Mouse (Mus musculus): Measurements from ENCODE around the gene Gmppb. TPM values are rescaled to one million over a fixed set of nuclear protein-coding genes. Genes with fewer than 3 reads are reported as not detected.

The Gmppb gene
- total RNA-seq, 2 experiments from 2014 or later: 5.9 to 6.4 TPM

GRCm38 (mm10) chr9:108049561-108050251 is 664 bp downstream of the Gmppb start:
- no peak for ATAC-seq (replicated peaks; ENCODE audit: low FRiP score, poor library complexity, severe bottlenecking)

GRCm38 (mm10) chr9:108051184-108051930 is 2.3 kb downstream of the Gmppb start:
- ATAC-seq (replicated peaks; ENCODE audit: low FRiP score, poor library complexity, severe bottlenecking): no peak

GRCm38 (mm10) chr9:108051931-108052220 is 2.8 kb downstream of the Gmppb start:
- no peak for ATAC-seq (replicated peaks; ENCODE audit: low FRiP score, poor library complexity, severe bottlenecking)

- ATAC-seq (replicated peaks; ENCODE audit: low FRiP score, poor library complexity, severe bottlenecking): no peak
Observed at GRCm38 (mm10) chr9:108052411-108052810, 3.4 kb downstream of the Gmppb start.

- peak; percentile 63 for ATAC-seq (replicated peaks; ENCODE audit: low FRiP score, poor library complexity, severe bottlenecking)
Observed at GRCm38 (mm10) chr9:108052885-108053664, 4.0 kb downstream of the Gmppb start, which contains the start of gene Amigo3. Gene Amigo3, plus strand, starts transcription at chr9:108053159.

GRCm38 (mm10) chr9:108053665-108054225 is 4.7 kb downstream of the Gmppb start:
- no peak for ATAC-seq (replicated peaks; ENCODE audit: low FRiP score, poor library complexity, severe bottlenecking)

- no peak for ATAC-seq (replicated peaks; ENCODE audit: low FRiP score, poor library complexity, severe bottlenecking)
Observed at GRCm38 (mm10) chr9:108054331-108055040, 5.4 kb downstream of the Gmppb start.

GRCm38 (mm10) chr9:108055061-108055460 is 6.0 kb downstream of the Gmppb start:
- no peak for ATAC-seq (replicated peaks; ENCODE audit: low FRiP score, poor library complexity, severe bottlenecking)

GRCm38 (mm10) chr9:108055661-108056237 is 6.7 kb downstream of the Gmppb start:
- ATAC-seq (replicated peaks; ENCODE audit: low FRiP score, poor library complexity, severe bottlenecking): no peak

- ATAC-seq (replicated peaks; ENCODE audit: low FRiP score, poor library complexity, severe bottlenecking): no peak
Observed at GRCm38 (mm10) chr9:108056361-108057261, 7.6 kb downstream of the Gmppb start.

- no peak for ATAC-seq (replicated peaks; ENCODE audit: low FRiP score, poor library complexity, severe bottlenecking)
Observed at GRCm38 (mm10) chr9:108057262-108057562, 8.2 kb downstream of the Gmppb start.

- ATAC-seq (replicated peaks; ENCODE audit: low FRiP score, poor library complexity, severe bottlenecking): no peak
Observed at GRCm38 (mm10) chr9:108058291-108058690, 9.2 kb downstream of the Gmppb start.

GRCm38 (mm10) chr9:108062142-108062541 is 13.1 kb downstream of the Gmppb start:
- no peak for ATAC-seq (replicated peaks; ENCODE audit: low FRiP score, poor library complexity, severe bottlenecking)

GRCm38 (mm10) chr9:108063361-108063760 is 14.3 kb downstream of the Gmppb start:
- ATAC-seq (replicated peaks; ENCODE audit: low FRiP score, poor library complexity, severe bottlenecking): no peak

GRCm38 (mm10) chr9:108065491-108066011 is 16.5 kb downstream of the Gmppb start:
- peak; percentile 64 for ATAC-seq (replicated peaks; ENCODE audit: low FRiP score, poor library complexity, severe bottlenecking)

- ATAC-seq (replicated peaks; ENCODE audit: low FRiP score, poor library complexity, severe bottlenecking): no peak
Observed at GRCm38 (mm10) chr9:108067199-108067598, 18.2 kb downstream of the Gmppb start.

GRCm38 (mm10) chr9:108067900-108068299 is 18.9 kb downstream of the Gmppb start:
- peak; percentile 60 for ATAC-seq (replicated peaks; ENCODE audit: low FRiP score, poor library complexity, severe bottlenecking)

- no peak for ATAC-seq (replicated peaks; ENCODE audit: low FRiP score, poor library complexity, severe bottlenecking)
Observed at GRCm38 (mm10) chr9:108069007-108069406, 20.0 kb downstream of the Gmppb start.
